Mouse (Mus musculus) frontal cortex, adult (tissue): ENCODE data around the gene Prr5.
A peak's percentile ranks its signal among the peaks of the same experiment; 100 is the strongest.

Experiments
- ATAC-seq: cut with Nextera tagmentation; 2 replicates; pipeline ENCODE4 v1.9.2; 2017; ENCODE audit warnings: mild to moderate bottlenecking, moderate library complexity, mixed read lengths; ENCODE audit not compliant: low TSS enrichment

Prr5 gene

GRCm38 (mm10) chr15:84657384-84658064 is 11.9 kb upstream of the Prr5 start:
- no peak for ATAC-seq

- ATAC-seq = no peak
Measured at GRCm38 (mm10) chr15:84658655-84659054, 10.8 kb upstream of the Prr5 start.

DNA sequence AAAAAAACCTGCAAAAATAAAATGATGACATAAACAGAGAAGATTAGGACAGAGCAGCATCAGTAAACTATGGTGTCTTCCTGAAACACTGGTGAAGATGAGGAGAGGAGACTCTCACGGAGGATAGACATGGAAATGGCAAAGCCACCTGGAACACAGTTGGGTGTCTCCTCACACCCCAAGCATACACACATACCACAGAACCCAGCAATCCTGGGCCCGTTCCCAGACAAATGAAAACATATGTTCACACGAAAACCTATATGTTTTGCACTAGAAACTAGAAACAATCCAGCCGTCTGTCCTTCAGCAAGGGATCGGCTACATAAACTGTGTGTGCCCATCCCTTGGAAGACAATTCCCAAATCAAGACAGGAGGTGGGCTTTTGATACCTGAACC is 9.6 kb upstream of the Prr5 start:
- peak; percentile 50 for ATAC-seq

DNA sequence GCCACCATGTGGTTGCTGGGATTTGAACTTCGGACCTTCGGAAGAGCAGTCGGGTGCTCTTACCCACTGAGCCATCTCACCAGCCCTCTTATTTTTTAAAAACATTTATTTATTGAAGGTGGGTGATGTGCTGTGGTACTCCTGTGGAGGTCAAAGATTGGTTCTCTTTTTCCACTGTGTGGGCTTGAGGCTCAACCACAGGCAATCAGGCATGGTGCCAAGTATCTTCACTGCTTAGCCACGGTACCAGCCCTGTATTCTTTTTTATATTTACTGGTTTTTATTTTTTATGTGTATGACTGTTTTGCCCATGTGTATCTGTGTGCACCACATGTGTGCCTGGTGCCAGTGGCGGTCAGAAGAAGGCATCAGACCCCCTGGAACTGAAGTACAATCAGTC is 8.1 kb upstream of the Prr5 start:
- ATAC-seq = no peak

GRCm38 (mm10) chr15:84662952-84663684 is 6.3 kb upstream of the Prr5 start:
- peak; percentile 44 for ATAC-seq

GRCm38 (mm10) chr15:84663685-84664060 is 5.7 kb upstream of the Prr5 start:
- ATAC-seq = no peak

DNA sequence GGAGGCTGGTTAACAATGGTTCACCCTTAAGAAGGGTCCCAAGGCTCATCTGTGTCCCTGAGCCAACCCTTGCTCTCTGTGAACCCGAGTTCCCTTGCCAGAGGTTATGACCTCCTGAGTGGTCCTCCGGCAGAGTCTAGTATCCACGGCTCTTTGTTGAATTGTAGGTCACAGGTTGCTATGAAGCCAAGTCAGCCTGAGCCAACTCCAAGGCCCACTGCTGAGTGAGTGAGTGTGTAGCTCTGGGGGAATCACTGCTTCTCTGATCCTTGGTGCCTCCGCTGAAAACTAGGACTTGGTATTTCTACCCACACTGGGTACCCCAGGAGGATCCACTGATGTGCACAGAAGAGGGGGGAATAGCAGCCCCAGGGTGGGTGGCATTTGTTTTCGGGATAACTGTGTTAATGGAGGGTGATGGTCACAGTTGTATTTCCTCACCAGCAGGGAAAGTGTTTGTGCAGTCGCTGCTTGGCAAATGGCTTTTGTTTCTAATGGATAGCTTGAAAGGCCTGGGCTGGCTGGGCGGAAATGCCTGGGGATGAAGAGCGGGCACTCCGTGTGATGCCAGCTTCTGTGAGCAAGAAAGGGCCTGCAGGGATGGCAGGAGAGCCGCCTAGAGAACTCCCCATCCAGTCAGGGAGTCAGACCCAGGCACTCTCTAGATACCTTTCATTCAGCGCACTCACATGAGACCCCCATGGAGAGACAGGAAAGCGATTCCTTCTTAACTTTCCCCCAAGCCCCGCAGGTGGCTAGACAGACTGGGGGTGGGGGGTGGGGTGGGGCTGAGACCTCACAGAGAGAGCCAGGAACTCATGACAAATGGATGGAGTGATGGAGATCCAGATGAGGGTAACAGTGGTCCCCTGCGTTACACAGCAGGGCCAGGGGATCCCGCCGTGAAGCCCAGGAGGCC is 4.6 kb upstream of the Prr5 start:
- 0 out of 2 replicates have a peak, but pooled peaks have one; percentile 14 for ATAC-seq

DNA sequence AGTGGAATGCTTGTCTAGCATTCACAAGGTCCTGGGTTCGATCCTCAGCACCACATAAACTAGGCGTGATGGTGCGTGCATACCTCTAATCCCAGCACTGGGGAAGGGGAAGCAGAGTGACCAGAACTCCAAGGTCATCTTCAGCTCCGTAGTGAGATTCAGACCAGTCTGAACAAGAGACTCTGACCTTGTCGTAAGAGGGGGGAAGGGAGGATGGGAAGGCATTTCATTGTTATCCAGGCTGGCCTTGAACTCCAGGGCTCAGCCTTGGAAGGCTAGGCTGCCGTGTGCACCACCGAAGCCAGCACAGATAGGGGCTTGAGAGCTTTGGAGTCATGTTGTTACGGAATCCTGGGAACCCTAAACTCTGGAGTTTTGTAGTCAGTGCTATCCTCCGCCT is 3.8 kb upstream of the Prr5 start:
- no peak for ATAC-seq

DNA sequence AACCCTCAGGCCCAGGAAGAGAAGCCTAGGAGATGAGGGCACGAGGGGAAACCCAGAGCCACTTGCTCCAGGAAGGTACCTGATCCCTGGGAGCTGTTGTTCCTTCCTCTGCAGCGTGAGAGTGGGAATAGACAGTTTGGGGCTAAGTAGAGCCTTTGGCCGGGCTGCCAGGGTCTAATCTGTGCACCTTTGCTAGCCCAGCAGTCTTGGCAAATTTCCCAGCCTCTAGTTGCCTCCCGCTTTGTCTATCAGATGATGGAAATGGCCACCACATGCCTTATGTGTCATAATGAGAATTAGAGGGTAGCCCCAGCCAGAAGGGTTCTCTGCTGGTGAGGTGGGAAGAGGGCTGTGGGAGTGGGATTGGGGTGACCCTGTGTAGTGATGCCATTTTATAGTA is 3.4 kb upstream of the Prr5 start:
- ATAC-seq = no peak

GRCm38 (mm10) chr15:84667601-84668000 is 1.8 kb upstream of the Prr5 start:
- ATAC-seq = no peak

DNA sequence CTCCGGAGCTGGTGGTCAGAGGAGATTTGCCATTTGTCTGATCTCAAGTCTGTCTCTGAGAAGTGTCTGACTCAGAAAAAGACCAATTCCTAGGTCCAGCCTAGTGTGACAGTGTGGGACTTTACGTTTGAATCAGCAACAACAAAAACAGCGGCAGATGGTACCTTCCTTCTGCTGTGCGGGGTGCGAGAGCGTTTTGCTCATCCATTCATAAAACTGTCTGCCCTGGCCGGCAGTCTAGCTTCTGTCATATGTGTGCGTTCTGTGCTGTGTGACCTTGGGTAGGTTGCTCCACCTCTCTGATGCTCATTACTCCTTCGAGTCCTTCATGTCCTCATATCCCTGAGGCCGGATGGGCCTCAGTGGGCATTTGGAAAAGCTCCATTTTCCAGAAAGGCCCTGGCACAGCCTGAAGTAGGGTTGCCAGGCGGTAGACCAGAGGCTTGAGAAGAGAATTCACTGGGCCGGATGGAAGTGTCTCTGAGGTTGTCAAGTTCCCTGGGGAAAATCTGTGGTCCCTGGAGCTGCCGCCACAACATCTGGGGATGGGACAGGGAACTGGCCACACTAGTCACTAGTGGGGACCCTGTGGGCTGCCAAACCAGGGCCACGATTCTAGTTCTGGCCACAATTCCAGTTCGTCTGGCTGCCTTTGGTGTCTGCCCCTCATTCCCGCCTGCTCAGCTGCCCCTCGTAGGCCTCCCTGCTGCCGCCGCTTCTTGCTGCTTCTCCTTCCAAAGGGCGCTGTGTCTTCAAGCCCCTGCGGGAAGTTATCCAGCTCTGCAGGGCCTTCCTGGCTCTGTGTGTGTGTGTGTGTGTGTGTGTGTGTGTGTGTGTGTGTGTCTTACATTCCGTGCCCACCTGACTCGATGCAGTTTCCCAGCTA is 594 bp downstream of the Prr5 start:
- ATAC-seq = no peak

- no peak for ATAC-seq
Measured at GRCm38 (mm10) chr15:84670657-84671055, 1.2 kb downstream of the Prr5 start.

DNA sequence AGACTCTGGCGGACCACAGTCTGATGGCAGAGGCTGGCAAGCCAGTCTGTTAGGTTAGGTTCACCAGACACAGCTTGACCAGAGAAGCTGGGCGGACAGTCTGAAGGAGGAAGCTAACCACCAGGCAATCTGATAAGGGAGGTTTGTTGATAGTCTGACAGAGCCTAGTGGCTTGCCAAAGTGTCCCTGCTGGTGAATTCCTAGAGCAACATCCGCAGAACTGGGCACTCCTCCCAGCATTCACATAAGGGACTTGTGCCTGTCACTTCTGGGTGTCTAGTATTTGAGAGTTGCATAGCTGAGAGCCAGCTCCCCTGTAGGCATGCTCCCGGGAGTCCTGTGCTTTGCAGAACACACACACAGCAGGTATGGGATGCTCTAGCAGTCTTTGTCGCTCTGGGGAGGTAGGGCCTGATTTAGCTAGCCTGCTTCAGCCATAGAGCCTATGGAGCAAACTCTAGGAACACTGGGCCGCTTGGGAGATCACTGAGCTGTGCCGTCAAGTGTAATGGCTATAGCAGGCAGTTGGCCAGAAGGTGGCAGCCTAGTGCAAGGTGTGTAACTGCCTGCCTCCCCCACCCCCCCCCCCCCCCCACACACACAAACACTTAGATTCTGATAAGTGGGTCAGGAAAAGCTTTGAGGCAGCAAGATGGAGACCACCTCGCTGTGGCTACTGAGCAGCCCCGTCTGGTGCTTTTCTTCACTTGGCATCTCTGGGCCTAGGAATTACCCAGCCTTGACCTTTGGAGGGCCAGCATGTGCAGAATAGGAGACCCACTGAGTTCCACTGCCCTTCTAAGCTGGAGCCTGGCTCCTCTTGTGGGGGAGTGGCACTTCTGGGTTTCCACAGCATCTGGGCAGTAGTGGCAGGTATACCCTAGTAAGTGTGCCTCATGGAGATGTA is 2.2 kb downstream of the Prr5 start:
- peak; percentile 31; the same call in 1 of the 2 replicates for ATAC-seq

DNA sequence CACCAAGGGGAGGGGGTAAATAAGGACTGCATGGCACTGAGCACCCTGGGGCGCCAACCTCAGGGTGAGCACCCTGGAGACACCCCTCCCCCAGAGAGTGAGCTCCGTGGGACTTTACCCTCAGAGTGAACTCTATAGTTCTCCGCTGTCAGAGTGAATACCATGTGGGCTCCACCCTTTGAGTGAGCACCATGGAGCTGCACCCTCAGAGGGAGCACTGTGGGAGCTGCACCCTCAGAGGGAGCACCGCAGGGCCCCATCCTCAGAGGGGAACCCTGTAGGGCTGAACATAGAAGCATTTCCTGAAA is 2.8 kb downstream of the Prr5 start:
- ATAC-seq = no peak

DNA sequence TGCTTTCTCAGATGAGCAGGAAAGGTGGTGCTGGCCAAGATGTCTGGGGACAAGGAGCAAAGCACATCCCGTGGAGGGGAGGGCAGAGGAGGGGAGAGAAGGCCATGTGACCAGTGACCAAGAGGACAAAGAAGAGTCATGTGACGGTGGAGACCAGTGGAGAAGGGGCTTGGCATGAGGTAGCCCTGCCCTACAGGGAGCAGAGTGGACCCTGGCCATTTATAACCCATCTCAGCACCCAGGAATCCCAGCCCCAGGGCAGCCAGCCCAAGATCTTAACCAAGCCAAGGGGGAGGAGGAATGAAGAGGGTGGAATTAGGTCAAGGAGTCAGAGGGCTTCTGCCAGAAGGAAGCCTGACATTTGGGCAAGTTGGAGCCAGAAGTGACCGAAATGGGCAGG is 3.2 kb downstream of the Prr5 start:
- ATAC-seq = no peak

GRCm38 (mm10) chr15:84674329-84675067 is 5.1 kb downstream of the Prr5 start:
- ATAC-seq = no peak

- no peak for ATAC-seq
Measured at GRCm38 (mm10) chr15:84675317-84675716, 5.9 kb downstream of the Prr5 start.

GRCm38 (mm10) chr15:84677943-84678342 is 8.5 kb downstream of the Prr5 start:
- ATAC-seq = peak; percentile 86

DNA sequence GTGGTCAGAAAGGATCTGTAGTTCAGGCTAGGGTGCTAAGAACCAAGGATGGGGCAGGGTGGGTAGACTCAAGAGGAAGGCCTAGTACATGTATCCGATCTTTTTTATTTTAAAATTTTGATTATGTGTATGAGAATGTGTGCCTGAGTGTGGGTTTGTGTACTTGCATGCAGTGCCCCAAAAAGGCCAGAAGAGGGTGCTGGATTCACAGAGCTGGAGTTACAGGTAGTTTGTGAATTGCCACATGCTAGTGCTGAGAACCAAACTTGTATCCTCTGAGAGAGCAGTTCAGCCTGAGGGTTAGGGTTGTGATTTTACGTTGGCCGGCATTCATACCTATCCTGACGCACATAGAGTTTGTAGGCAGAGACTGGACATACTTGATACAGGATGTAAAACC is 9.7 kb downstream of the Prr5 start:
- no peak for ATAC-seq

DNA sequence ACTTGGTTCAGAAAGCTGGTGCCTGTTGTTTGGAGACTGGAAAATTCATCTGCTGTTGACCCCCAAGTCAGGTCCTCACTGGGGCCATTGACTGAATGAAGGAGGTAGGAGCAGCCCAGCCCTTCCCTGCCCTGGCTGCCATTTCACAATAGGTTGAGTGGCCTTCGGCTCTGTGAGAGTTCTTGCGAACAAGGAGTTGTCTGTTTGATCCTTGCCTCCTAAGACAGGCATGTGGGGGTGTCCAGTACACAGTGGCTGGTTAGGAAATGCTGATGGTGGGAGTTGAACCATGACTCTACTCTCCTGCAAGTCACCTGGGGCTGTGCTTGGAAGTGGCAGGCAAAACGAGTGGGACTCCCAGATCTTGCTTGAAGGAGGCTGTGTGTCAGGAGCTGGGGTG is 10.4 kb downstream of the Prr5 start:
- ATAC-seq = no peak
